Mouse (Mus musculus): Measurements from ENCODE around the gene Snx5.

GRCm38 (mm10) chr2:144308561-144308960 is 37.9 kb upstream of the Snx5 start:
- TF ChIP-seq CTCF (IDR thresholded peaks at IDR 0.05; ENCODE audit: control insufficient read depth, insufficient read depth, insufficient replicate concordance, low read depth, low read length) (no peak), POLR2A (IDR thresholded peaks at IDR 0.05; ENCODE audit: control insufficient read depth, low read depth, low read length) (no peak)
